In the genomic region with DNA sequence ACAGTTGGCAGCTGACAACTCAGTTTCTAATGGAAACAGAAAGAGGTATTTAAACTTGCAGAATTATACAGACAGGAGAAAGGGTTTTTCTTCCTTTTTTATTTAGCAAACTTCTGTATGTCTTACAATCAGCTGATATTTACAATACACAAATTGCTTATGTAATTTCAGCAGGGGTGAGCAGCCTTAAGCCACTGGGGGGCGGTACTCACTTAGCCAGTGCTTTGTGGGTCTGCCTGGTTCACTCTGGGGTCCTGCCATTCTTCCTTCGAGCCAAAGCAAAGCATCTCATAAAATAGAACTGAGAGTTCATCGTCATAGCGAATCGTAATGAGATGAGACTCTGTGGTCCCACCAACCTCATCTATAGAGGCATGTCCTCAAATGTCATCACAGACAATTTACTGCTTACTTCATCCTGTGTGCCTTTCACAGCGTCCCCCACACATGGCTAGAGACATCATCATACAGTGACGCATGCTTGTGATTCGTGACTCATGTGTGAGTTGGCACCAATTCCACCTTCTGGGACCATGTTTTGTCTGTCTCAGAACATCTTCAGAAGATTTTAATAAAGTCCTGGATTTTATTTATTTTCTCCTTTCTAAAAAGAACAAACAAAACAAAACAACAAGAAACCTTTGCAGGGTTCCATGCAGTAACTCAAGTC, we compare ENCODE assay signal across 11 mouse cellular contexts. TPM values are rescaled to one million over a fixed set of nuclear protein-coding genes. Genes with fewer than 3 reads are reported as not detected.
DNase-seq lines count a peak whose midpoint lies in the region; ATAC-seq and TF ChIP-seq lines count a peak whose summit lies in the region.
"Had no signal": no experiment of that assay in that cellular context is flagged by ENCODE, and none has a peak within 500 bp of the region (broad histone marks: within the 10 kb centered on the region; RNA-seq: fewer than 3 reads in every experiment).

No protein-coding gene starts in this region.

- 71% methylated on average over 8 of the region's 8 CpGs for WGBS in lung, embryonic 14.5 days
- WGBS in forebrain, embryonic 16.5 days = 68% methylated on average over 8 of the region's 8 CpGs
- WGBS in neural tube, embryonic 15.5 days = 73% methylated on average over 8 of the region's 8 CpGs

- H3K36me3 ChIP-seq in lung, embryonic 14.5 days (ENCODE audit: insufficient read depth) = no peaks in the 10 kb centered on the region
- no peaks in the 10 kb centered on the region for H3K36me3 ChIP-seq in forebrain, embryonic 16.5 days (ENCODE audit: control insufficient read depth, insufficient read depth)
- no peaks in the 10 kb centered on the region for H3K36me3 ChIP-seq in neural tube, embryonic 15.5 days
- H3K36me3 ChIP-seq: forebrain, embryonic 15.5 days had no signal

- TF ChIP-seq CTCF in lung, embryonic 14.5 days (IDR thresholded peaks at IDR 0.05; ENCODE audit: low read depth) = peak; percentile 34

- no peak overlapping the region for H3K4me3 ChIP-seq in lung, embryonic 14.5 days (ENCODE audit: low read depth, low read length)
- H3K4me3 ChIP-seq in forebrain, embryonic 16.5 days (replicated peaks; ENCODE audit: low read length) = no peak overlapping the region
- H3K4me3 ChIP-seq in neural tube, embryonic 15.5 days (replicated peaks) = no peak overlapping the region
- H3K4me3 ChIP-seq: forebrain, embryonic 15.5 days had no signal

- no peak for ATAC-seq in lung, embryonic 14.5 days (ENCODE audit: insufficient read depth)
- no peak for ATAC-seq in forebrain, embryonic 16.5 days
- ATAC-seq in neural tube, embryonic 15.5 days (ENCODE audit: low FRiP score) = no peak
- ATAC-seq: forebrain, embryonic 15.5 days had no signal

- no peak overlapping the region for H3K4me2 ChIP-seq in lung, embryonic 14.5 days
- no peak overlapping the region for H3K4me2 ChIP-seq in forebrain, embryonic 16.5 days (ENCODE audit: low read length)
- no peak overlapping the region for H3K4me2 ChIP-seq in neural tube, embryonic 15.5 days
- H3K4me2 ChIP-seq: forebrain, embryonic 15.5 days had no signal

- no peaks in the 10 kb centered on the region for H3K27me3 ChIP-seq in lung, embryonic 14.5 days (ENCODE audit: insufficient read depth, low read length)
- no peaks in the 10 kb centered on the region for H3K27me3 ChIP-seq in forebrain, embryonic 16.5 days (replicated peaks; ENCODE audit: control insufficient read depth, insufficient read depth, low read length)
- no peaks in the 10 kb centered on the region for H3K27me3 ChIP-seq in neural tube, embryonic 15.5 days (replicated peaks)
- H3K27me3 ChIP-seq: forebrain, embryonic 15.5 days had no signal

- peak; percentile 17 to 71 for DNase-seq in frontal cortex, adult 2 months (ENCODE audit: extremely low spot score in 1 of 2, low spot score in 1 of 2)
- DNase-seq in frontal cortex, postnatal 25 days (ENCODE audit: low spot score in 2 of 2) = no peak
- DNase-seq in lung, embryonic 14.5 days = peak; percentile 30
- no peak for DNase-seq in lung, postnatal 14 days
- DNase-seq in adrenal gland, postnatal 14 days = peak; percentile 37
- peak; percentile 51 to 67 for DNase-seq in right cerebral cortex, adult 2 months (ENCODE audit: low spot score in 2 of 2)
- DNase-seq: cerebellum, adult 2 months had no signal

- H3K27ac ChIP-seq in lung, embryonic 14.5 days (ENCODE audit: low read depth) = no peak overlapping the region
- no peak overlapping the region for H3K27ac ChIP-seq in forebrain, embryonic 16.5 days (ENCODE audit: low read length)
- H3K27ac ChIP-seq in neural tube, embryonic 15.5 days (replicated peaks) = no peak overlapping the region
- H3K27ac ChIP-seq: forebrain, embryonic 15.5 days had no signal

- H3K9ac ChIP-seq in lung, embryonic 14.5 days = no peak overlapping the region
- no peak overlapping the region for H3K9ac ChIP-seq in forebrain, embryonic 16.5 days (replicated peaks; ENCODE audit: low read depth, low read length)
- H3K9ac ChIP-seq in neural tube, embryonic 15.5 days (replicated peaks) = no peak overlapping the region
- H3K9ac ChIP-seq: forebrain, embryonic 15.5 days had no signal

- H3K4me1 ChIP-seq in lung, embryonic 14.5 days (ENCODE audit: insufficient read depth) = no peaks in the 10 kb centered on the region
- H3K4me1 ChIP-seq in forebrain, embryonic 16.5 days (replicated peaks; ENCODE audit: control insufficient read depth, insufficient read depth, low read length) = no peaks in the 10 kb centered on the region
- no peaks in the 10 kb centered on the region for H3K4me1 ChIP-seq in neural tube, embryonic 15.5 days
- H3K4me1 ChIP-seq: forebrain, embryonic 15.5 days had no signal

- no peaks in the 10 kb centered on the region for H3K9me3 ChIP-seq in lung, embryonic 14.5 days (ENCODE audit: low read depth, low read length)
- H3K9me3 ChIP-seq in forebrain, embryonic 16.5 days (ENCODE audit: control insufficient read depth, low read length) = no peaks in the 10 kb centered on the region
- H3K9me3 ChIP-seq in neural tube, embryonic 15.5 days (replicated peaks) = no peaks in the 10 kb centered on the region
- H3K9me3 ChIP-seq: forebrain, embryonic 15.5 days had no signal

RNA-seq across cellular contexts. Expression of a gene that starts 27.0 kb away (rescaled TPM):
- 7.6 and 13.1 TPM in 2 replicates for polyA plus RNA-seq in frontal cortex, adult 2 months (2012; rRNA removed)
- 0.09 and 0.42 TPM in 2 replicates for polyA plus RNA-seq in lung, embryonic 14.5 days (2014; fragmentation: Nextera tagmentation; extraction: Ambion mirVana)
- total RNA-seq in adrenal gland, postnatal 14 days (2021) = not detected in 2 replicates
- 8.0 and 10.0 TPM in 2 replicates for polyA plus RNA-seq in forebrain, embryonic 16.5 days (2015; fragmentation: Nextera tagmentation; extraction: Ambion mirVana)
- 3.8 and 5.8 TPM in 2 replicates for polyA plus RNA-seq in neural tube, embryonic 15.5 days (2015; fragmentation: Nextera tagmentation; extraction: Ambion mirVana)
- total RNA-seq: heart, postnatal 25 days had no signal

Comparison
In these comparisons a context has a peak if more than half of its experiments do, and no peak if none do; other contexts are left out.
1. DNase-seq: peak in frontal cortex, adult 2 months (2 of 2), lung, embryonic 14.5 days (single experiment), adrenal gland, postnatal 14 days (single experiment) and right cerebral cortex, adult 2 months (2 of 2); none in frontal cortex, postnatal 25 days (0 of 2) and lung, postnatal 14 days (single experiment).